Mouse (Mus musculus) heart, adult 11 months (tissue): ENCODE measurements around the gene Txndc9.

Experiments used
- DNase-seq: peaks from one replicate; pipeline ENCODE4 v3.0.0; 2022

Txndc9 gene

DNA sequence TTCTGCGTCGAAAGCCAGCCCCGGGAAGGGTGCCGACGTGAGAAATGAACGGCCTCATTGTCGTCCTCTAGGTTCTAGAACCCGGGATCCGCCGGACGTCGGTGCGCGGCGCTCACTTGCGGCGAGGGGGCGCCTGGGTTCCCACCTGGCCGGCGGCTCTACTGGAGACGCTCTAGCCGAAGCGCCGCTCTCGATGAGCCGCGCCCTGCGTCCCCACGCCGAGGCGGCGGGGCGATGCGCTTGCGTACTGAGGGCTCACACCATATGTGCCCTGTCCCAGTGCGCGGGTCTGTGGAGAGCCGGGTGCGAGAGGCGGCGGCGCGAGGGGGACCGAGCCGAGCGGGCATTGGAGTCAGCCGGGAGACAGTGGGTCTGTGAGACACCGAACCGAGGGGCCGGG lies at the start of gene Txndc9, which contains the start of gene Eif5b:
Txndc9 (minus strand) TSS at position 27 of the 400 bp plus-strand sequence.
Eif5b (plus strand) TSS at position 144 of the 400 bp plus-strand sequence.
- DNase-seq: peak; percentile 100

DNA sequence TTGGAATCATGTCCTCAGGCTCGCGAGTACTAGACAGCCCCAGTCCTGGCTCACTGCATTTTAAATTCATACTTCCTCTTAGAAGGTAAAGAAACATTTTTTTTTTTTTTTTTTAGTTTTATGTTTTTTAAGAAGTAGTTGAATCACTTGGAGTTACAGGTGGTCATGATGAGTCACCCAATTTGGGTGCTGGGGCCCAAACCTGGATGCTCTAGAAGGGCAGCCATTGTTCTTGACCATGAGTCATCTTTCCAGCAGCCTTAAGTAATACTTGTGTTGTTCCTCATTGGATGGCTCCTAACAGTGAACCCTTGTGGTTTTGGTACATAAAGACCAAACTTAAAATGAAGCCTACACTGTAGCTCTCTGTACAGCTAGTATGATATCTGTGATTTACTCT lies 41.2 kb upstream of the Txndc9 start:
- DNase-seq: peak; percentile 30

DNA sequence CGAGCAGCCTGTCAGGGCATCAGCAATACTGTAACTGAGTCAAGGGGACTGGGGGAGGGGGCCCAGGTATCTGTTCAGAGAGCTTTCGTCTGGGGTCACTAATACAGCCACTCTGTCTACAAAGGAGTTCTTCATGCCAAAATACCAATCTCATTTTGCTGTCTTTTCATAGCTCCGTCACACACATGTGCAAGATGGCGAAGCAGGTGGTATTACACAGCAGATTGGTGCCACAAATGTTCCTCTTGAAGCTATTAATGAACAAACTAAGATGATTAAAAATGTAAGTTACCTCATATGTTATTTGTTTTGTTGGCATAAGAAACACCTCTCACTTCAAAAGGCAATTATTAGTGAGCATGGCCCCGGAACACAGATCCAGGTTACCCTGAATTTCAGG lies 39.7 kb upstream of the Txndc9 start:
- DNase-seq: no peak

DNA sequence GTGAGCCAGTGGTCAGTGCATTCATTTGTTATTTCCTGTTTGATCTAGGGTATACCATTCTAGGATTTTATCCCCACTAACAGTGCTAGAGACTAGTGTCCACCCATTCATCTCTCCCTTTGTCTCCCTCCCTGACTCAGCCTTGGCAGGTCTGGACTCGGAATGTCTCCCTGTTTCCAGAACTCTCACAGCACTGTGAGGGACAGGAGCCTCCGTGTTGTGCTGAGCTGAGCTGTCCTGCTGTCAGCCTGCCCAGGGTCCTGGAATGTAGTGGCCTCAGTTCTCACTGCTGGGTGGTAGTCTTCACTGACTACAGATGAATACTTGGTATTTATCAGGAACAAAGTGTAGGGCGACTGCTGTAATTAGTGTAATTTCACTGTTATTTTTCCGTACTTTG lies 37.8 kb upstream of the Txndc9 start:
- DNase-seq: peak; percentile 84

DNA sequence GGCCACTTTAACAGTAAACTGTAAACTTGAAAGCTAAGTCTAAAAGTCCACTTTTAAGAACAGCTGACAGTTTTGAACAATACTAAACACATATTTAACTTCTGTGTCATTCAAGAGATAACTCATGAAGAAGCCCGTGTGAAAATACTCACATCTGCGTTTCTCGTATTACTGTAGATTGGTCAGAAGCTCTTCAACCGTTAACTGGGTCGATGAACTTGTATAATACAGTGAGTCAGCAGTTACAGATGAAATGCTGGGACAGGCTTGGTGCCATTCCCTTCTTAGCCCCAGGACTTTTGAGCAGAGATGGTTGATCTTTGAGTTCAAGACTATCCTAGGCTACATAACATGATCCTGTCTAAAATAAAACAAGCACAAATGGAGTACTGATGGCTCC lies 33.7 kb upstream of the Txndc9 start:
- peak; percentile 84 for DNase-seq

DNA sequence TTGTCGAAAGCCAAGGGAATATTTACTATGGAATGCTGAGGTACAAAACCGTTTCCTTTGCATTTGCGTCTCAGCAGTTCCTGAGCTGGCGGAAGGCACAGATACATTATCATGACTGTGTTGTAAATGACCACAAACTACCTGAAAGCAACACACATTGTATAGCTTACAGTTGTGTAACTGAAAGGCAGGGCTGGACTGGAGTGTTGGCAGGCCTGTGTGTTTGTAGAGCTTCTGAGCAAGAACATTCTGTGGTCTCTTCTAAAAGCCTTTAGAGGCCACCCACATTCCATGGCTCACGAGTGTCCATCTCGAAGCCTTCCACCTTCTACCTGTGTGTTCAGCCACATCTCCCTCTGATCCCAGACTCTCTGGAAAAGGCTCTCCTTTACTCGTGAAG lies 29.6 kb upstream of the Txndc9 start:
- DNase-seq: peak; percentile 67

DNA sequence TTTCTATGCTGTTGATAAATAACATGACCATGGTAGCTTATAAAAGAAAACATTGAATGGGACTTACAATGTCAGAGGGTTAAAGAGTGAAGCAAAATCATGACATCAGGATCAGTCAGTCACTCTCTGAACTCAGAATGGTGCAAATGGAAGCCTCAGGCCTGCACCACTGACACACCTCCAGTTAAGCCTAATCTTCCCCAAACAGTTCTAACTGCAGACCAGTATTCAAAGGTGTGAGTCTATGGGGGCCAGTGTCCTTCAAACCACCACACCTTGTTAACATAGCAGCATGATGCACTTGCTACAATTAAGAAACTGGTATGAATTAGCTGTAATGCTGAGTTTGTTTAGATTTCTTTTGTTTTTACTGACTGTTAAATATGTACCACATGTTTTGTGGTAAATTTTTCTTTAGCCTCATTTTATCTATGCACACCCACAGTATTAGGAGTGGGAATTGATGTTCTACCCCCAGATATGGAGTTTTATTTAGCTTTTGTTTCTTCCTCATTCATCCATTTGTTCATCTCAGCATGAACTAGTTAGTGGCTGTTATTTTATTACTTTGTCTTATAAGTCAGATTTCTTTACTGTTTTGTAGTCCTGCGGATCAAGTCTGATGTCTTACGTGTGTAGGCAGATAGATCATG lies 17.0 kb upstream of the Txndc9 start:
- DNase-seq: peak; percentile 37

DNA sequence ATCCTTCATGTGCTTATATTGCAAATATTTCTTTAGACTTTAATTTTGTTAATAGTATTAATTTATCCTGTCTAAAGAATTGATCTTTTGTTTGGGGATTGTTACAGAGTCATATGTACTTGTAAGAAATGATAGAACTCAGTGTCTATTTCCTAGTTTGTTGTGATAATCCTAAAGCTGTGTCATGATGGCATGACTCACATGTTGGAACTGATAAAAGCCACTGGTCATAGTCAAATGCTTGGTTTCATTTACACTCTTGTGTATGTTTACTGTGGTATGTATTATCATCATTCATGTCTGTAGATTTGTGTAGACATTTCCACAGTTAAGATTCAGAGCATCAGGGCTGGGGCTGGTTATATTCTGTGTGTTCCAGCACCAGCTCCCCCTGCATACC lies 14.8 kb upstream of the Txndc9 start:
- DNase-seq: no peak

DNA sequence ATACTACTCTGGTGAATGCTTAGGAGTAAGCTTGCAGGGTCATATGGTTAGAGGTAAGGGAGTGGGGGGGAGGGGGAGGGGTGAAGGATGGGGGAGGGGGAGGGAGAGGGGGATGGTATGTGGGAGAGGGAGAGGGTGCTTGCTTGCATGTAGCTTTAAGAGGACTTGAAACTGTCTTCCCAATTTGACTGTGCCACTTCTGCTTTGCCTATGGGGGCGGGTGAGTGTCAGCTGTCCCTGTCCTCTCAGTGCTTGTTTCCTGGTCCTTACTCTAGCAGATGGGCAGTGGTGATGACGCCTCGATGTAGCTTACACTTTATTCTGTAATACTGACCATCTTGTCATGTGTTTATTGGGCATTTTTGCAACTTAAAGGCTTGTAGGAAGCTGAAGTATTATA lies 14.4 kb upstream of the Txndc9 start:
- DNase-seq: peak; percentile 96

DNA sequence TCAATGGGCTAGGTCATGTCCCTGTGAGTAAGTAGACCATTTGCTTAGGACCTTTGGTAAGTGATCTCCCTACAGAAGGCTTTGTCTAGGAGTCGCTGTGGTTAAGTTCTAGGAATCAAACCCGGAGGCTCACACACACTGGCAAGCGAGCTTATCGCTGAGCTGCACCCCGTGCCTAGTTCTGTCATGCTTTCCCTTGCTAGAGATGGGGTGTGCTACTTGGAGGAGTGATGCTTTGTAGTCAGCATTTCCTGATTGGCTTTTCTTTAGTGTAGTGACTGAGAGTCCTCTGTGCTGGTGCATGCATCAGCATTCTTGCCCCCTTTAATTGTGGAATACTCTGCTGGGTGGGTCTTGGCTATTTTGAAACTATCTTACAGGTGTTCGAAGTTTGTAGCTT lies 14.0 kb upstream of the Txndc9 start:
- peak; percentile 70 for DNase-seq

DNA sequence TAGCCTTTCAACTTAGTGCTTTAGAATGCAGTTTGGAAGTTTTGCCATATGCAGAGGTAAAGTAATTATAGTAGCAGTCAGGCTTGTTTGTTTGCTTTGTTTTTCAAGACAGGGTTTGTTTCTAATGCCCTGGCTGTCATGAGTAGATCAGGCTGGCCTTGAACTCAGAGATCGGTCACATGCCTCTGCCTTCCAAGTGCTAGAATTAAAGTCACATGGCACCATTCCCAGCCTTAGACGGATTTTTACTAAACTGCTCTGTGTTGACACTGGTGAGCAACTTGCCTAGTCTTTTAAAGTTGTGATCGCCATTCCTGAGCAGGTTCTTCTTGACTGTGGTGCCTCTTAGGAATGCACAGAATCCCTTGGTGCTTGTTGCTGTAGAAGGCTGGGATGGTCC lies 9.0 kb upstream of the Txndc9 start:
- DNase-seq: peak; percentile 64

DNA sequence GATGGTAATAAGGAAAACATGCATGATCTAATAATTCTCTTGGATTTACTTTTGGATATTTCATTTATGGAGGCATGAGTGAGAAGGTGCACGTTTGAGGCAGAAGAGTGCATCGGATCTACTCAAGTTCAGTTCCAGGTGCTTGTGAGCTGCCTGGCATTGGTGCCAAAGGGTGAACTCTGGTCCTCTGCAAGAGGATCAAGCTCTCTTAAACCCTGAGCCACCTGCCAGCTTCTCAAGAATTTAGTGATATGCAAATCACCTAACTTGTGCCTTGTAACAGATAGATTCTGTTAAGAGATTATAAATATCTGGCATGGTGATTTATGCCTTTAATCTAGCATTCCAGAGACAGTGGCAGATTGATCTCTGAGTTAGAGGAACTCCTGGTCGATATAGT lies 5.4 kb upstream of the Txndc9 start:
- peak; percentile 64 for DNase-seq

DNA sequence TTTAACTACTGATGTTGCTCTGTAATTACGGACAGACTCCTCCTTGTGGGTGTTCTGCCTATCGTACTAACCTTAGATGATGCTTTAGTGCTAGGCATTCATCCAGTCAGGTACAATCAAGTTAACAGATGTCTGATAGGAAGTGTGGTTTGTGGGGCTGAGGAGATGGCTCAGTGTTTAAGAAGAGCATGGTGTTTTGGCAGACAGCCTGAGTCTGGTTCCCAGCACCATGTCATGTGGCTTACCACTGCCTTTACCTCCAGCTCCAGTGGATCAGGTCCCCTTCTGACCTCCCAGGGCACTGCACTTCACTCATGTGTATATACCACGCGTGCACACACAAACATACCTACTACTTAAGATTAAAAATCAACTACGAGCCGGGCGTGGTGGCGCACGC lies 4.3 kb upstream of the Txndc9 start:
- DNase-seq: peak; percentile 72

DNA sequence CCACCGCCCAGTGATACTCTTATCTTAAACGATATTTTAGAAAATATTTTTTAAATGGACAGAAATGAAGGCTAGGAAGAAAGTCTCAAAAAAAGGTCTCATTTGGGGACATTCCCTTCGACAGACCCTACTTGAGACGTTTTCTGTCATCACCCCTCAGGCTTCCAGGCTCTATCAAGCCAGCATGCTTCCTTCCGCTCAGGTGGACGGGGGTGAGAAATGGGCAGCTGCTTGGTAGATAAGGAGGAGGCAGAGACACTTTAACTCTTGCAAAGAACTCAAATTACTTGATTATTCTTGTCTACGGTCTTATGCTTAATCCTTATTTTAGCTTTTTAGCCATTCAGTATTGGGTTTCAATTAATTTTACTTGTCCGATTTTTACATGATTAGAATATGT lies 3.2 kb upstream of the Txndc9 start:
- peak; percentile 78 for DNase-seq

DNA sequence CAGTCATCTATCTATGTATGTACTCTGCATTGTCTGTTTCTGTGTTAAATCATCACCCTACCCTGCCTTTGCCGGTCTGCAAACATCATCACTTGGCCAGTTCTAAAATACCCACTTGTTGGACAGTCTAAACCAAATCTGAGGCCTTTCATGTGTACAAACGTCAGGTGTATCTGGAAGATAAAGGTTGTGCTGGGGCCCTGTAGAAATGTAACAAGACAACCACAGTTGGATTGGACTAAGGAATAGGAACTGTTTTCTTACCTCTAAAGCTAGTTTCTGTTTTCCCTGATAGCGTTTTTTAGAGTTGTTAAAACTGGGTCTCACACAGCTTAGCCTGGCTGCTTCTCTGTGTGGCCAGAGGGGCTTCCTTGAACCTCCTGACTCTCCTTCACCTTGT lies 1.9 kb upstream of the Txndc9 start:
- DNase-seq: peak; percentile 46

DNA sequence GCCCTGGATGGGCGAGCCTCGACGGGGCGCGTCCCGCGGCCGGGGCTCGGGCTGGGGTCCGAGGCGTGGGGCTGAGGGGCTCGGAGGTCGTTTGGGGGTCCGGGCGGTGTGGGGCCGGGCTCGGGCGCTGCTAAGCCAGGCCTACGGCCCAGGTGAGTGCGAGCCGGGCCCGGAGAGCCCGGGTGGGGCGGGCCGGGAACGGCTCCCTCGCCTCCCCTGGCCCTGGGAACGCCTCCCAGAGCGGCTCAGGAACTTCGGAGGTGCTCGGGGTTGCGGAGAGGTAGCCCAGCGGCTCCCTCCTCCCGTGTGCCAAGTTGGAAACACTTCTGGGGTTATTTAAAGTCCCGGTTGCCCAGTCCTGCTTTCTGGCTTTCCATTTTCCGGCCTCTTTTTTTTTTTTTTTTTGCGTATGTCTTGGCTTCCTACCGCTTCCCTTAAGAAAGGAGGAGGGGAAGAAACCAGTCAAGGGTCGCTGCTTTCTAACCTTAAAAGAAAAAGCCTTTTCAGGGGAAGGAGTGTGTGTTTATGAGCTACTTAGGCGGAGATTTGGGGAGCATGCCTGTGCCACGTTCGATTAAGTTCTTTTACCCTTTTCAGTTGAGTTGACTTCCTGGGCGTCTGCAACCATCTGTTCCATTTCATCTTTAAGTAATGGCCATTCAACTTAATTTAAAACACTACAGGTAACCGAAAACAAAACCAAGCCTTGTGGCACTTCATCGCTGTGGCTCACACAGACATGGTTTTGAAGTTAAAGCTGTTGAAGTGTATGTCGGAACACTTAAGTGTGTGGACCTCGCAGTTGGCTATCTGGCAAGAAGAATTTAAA lies 892 bp upstream of the Txndc9 start:
- no peak for DNase-seq

DNA sequence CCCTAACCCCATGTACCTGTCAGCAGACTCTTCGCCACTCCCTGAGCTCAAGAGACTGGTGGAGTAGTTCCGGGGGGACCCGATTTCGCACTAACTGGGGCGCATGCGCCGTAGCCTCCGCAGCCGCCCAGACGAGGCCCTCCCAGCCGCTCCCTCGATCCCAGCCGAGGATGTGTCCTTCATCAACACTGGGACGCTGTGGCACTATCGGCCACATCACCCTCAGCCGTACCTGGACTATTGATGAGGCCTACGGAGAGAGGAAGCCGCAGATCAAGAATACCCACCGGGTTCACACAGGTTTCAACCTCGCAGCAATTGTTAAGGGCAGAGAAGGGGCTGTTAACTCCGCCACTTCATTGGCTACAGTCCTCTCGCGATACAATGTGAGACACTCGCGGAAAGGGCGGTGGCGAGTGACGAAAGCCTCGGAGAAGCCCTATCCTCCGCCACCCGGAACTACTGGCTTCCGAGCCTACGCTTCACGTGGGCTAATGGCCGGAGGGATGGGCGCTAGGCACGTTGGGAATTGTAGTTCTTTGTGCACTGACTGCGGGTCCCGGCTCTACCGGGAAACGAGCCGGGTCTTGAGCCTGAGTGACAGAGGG lies 712 bp downstream of the Txndc9 start:
- peak; percentile 100 for DNase-seq

DNA sequence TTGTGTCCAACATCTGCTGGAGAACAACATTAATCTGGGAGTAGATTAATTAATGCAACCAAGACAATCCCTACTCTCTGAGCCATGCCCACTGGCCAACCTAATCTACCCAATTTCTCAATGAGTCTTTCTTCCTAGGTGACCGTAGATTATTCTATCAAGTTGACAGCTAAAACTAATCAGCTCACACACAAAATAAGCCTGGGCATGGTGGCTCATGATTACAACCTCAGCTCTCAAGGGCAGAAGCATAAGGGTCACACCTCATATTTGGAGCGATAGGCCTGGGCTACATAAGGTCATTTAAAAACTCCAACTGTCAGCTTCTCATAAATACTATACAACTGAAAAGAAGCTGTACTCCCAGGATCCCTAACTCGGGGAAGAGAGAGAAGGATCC lies 1.5 kb downstream of the Txndc9 start:
- DNase-seq: no peak

DNA sequence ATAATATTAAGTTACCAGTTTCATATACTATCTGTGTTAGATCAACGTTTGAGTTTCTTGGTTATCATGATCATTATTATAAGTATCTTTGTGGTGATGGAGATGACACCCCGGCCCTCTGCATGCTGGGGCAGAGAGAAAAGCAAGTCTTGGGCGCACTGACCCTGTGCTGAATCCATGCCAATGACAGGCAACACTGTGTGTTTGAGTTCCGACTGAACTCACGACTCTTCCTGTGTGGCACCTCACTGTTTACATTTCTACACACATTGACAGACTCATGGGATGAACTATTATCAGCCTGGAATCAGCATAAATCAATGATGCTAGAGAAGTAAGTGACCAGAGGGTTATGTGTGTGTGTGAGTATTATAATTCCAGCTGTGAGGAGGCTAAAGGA lies 9.8 kb downstream of the Txndc9 start:
- peak; percentile 80 for DNase-seq

DNA sequence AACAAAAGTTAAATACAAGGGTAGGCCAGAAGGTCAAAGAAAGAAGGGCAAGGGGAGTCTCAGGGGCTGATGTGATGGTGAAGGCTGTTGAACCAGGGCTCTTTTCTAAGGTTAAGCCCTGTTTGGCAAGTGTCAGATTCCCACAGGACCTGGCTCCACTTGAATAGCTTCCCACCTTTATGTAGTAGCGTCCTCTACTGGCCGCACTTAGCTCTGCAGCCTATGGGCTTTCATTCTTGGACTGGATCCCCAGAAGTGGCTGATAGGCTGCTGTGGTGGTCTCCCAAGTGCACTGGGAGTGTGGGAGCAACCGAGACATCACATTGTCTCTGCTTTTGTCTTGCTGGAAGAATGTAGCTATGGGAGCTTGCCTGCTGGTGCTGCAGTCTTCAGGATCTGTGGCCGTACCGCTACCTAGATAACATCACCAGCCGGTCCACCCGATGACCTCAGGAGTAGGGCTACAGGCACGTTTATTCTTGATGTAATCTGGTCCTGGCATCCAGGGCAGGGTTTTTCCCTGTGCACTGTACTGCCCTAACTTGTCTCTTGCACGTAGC lies 11.8 kb downstream of the Txndc9 start:
- DNase-seq: peak; percentile 83

DNA sequence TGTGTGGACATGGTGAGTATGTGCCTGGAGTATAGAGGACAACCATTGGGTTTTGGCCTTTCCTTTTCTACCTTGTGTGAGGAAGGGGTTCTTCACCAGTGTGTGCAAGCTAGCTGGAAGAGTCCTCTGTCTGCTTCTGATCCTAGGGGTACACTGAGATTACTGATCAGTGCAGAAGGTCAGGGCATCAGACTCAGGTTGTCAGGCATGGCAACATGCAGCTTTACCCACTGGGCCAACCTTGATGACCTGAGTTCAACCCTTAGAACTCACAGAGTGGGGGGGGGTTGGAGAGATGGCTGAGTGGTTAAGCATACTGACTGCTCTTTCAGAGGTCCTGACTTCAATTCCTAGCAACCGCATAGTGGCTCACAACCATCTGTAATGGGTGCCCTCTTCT lies 13.4 kb downstream of the Txndc9 start:
- peak; percentile 72 for DNase-seq

DNA sequence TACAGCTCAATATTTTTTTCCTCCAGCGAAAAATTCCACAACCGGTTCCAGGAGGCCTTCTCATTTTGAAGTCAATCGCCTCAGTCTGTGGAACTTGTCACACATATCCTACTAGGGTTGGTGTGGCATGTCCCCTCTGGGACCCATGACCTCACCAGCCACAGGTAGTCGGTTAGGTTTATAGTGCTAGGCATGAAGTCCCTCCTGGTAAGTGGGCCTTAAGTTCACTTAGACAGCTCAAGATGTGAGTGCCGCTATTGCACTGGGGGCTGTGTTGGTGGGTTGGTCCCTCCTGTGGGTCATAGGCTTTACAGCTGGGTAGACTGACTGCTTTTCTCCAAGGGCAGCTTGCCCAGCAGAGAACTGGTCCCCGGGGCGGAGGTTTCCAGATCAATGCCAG lies 20.4 kb downstream of the Txndc9 start:
- DNase-seq: peak; percentile 76

DNA sequence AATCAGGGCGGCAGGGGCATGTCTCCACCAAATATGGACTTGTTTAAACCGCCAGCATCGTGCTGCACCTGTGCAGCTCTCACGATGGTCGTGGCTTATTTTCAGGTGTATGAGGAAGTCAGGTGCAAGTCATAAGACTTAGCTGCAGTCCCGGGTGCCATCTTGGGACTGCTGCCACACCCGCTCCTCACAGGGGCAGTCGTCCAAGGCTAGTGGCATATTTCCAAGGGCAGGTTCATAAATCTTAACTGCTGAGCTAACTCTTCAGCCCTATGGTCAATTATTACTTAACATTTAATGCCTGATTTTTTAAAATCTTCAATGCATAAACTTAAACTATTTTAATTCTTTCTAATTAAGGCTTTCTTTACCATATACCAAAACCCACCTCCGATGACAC lies 21.0 kb downstream of the Txndc9 start:
- peak; percentile 69 for DNase-seq

DNA sequence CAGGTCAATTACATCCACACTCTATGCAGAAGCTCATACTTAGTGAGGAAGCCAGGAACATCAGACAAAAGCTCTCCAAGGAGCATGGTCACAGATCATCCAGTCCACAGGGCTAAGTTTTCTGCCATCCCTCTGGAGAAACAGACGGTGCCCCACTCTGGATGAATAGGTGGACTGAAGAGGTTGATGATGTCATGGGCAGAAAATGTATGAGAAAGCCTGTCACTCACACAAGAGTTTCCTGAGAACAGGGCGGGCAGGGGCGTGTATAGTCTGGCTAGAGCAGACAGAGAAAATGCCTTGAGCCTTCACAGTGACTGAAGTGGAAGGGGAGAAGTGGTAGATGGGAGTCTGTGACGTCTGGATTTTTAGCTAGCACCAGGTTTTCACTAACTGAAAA lies 26.2 kb downstream of the Txndc9 start:
- DNase-seq: no peak
